Mouse (Mus musculus): ENCODE measurements around the gene Zmiz1. TPM values are rescaled to one million over a fixed set of nuclear protein-coding genes. Genes with fewer than 3 reads are reported as not detected.

The Zmiz1 gene
- polyA plus RNA-seq, 1 experiment = 99.2 TPM

GRCm38 (mm10) chr14:25527321-25527720 is 68.3 kb downstream of the Zmiz1 start:
- Histone ChIP-seq H3K27ac (ENCODE audit: insufficient read depth, low read depth, low read length) (peak overlapping the region; percentile 65), H3K4me3 (ENCODE audit: insufficient read depth, low read length) (no peak overlapping the region), H3K4me1 (ENCODE audit: control insufficient read depth, insufficient read depth, low read length) (peaks cover 70% of the 10 kb centered on the region)
- TF ChIP-seq CTCF (IDR thresholded peaks at IDR 0.05; ENCODE audit: low read depth, low read length) (no peak), POLR2A (IDR thresholded peaks at IDR 0.05; ENCODE audit: borderline replicate concordance, low read depth, low read length) (no peak)

GRCm38 (mm10) chr14:25530342-25530741 is 71.4 kb downstream of the Zmiz1 start:
- no peak for TF ChIP-seq CTCF (IDR thresholded peaks at IDR 0.05; ENCODE audit: low read depth, low read length)
- no peak for TF ChIP-seq POLR2A (IDR thresholded peaks at IDR 0.05; ENCODE audit: borderline replicate concordance, low read depth, low read length)
- Histone ChIP-seq H3K4me1 (ENCODE audit: control insufficient read depth, insufficient read depth, low read length) (peaks cover 57% of the 10 kb centered on the region), H3K4me3 (ENCODE audit: insufficient read depth, low read length) (no peak overlapping the region), H3K27ac (ENCODE audit: insufficient read depth, low read depth, low read length) (peak overlapping the region; percentile 57)

GRCm38 (mm10) chr14:25530815-25531214 is 71.8 kb downstream of the Zmiz1 start:
- H3K27ac ChIP-seq (ENCODE audit: insufficient read depth, low read depth, low read length) = peak overlapping the region; percentile 57
- H3K4me3 ChIP-seq (ENCODE audit: insufficient read depth, low read length) = no peak overlapping the region
- TF ChIP-seq POLR2A (IDR thresholded peaks at IDR 0.05; ENCODE audit: borderline replicate concordance, low read depth, low read length) (no peak), CTCF (IDR thresholded peaks at IDR 0.05; ENCODE audit: low read depth, low read length) (no peak)
- peaks cover 52% of the 10 kb centered on the region for H3K4me1 ChIP-seq (ENCODE audit: control insufficient read depth, insufficient read depth, low read length)

GRCm38 (mm10) chr14:25533010-25533409 is 74.0 kb downstream of the Zmiz1 start:
- no peak for TF ChIP-seq CTCF (IDR thresholded peaks at IDR 0.05; ENCODE audit: low read depth, low read length)
- Histone ChIP-seq H3K27ac (ENCODE audit: insufficient read depth, low read depth, low read length) (no peak overlapping the region), H3K4me1 (ENCODE audit: control insufficient read depth, insufficient read depth, low read length) (peaks cover 32% of the 10 kb centered on the region), H3K4me3 (ENCODE audit: insufficient read depth, low read length) (no peak overlapping the region)

- Histone ChIP-seq H3K4me3 (ENCODE audit: insufficient read depth, low read length) (no peak overlapping the region), H3K4me1 (ENCODE audit: control insufficient read depth, insufficient read depth, low read length) (peaks cover 28% of the 10 kb centered on the region), H3K27ac (ENCODE audit: insufficient read depth, low read depth, low read length) (no peak overlapping the region)
- TF ChIP-seq CTCF (IDR thresholded peaks at IDR 0.05; ENCODE audit: low read depth, low read length) (no peak), POLR2A (IDR thresholded peaks at IDR 0.05; ENCODE audit: borderline replicate concordance, low read depth, low read length) (no peak)
Measured at GRCm38 (mm10) chr14:25533631-25534395, 74.8 kb downstream of the Zmiz1 start.

- TF ChIP-seq POLR2A (IDR thresholded peaks at IDR 0.05; ENCODE audit: borderline replicate concordance, low read depth, low read length) (no peak), CTCF (IDR thresholded peaks at IDR 0.05; ENCODE audit: low read depth, low read length) (no peak)
- no peak overlapping the region for H3K4me3 ChIP-seq (ENCODE audit: insufficient read depth, low read length)
- peaks cover 27% of the 10 kb centered on the region for H3K4me1 ChIP-seq (ENCODE audit: control insufficient read depth, insufficient read depth, low read length)
- no peak overlapping the region for H3K27ac ChIP-seq (ENCODE audit: insufficient read depth, low read depth, low read length)
Measured at GRCm38 (mm10) chr14:25534396-25534769, 75.4 kb downstream of the Zmiz1 start.

- H3K4me1 ChIP-seq (ENCODE audit: control insufficient read depth, insufficient read depth, low read length) = peaks cover 21% of the 10 kb centered on the region
Measured at GRCm38 (mm10) chr14:25534918-25535582, 76.1 kb downstream of the Zmiz1 start.

GRCm38 (mm10) chr14:25535583-25535943 is 76.6 kb downstream of the Zmiz1 start:
- TF ChIP-seq POLR2A (IDR thresholded peaks at IDR 0.05; ENCODE audit: borderline replicate concordance, low read depth, low read length) (no peak), CTCF (IDR thresholded peaks at IDR 0.05; ENCODE audit: low read depth, low read length) (no peak)
- Histone ChIP-seq H3K4me1 (ENCODE audit: control insufficient read depth, insufficient read depth, low read length) (peaks cover 17% of the 10 kb centered on the region), H3K4me3 (ENCODE audit: insufficient read depth, low read length) (no peak overlapping the region), H3K27ac (ENCODE audit: insufficient read depth, low read depth, low read length) (no peak overlapping the region)

More at GRCm38 (mm10) chr14:25534918-25535582, 76.1 kb downstream of the Zmiz1 start:
- no peak overlapping the region for H3K27ac ChIP-seq (ENCODE audit: insufficient read depth, low read depth, low read length)
- H3K4me3 ChIP-seq (ENCODE audit: insufficient read depth, low read length) = no peak overlapping the region
- TF ChIP-seq CTCF (IDR thresholded peaks at IDR 0.05; ENCODE audit: low read depth, low read length) = no peak
- no peak for TF ChIP-seq POLR2A (IDR thresholded peaks at IDR 0.05; ENCODE audit: borderline replicate concordance, low read depth, low read length)

GRCm38 (mm10) chr14:25536476-25536875 is 77.5 kb downstream of the Zmiz1 start:
- Histone ChIP-seq H3K4me3 (ENCODE audit: insufficient read depth, low read length) (no peak overlapping the region), H3K27ac (ENCODE audit: insufficient read depth, low read depth, low read length) (no peak overlapping the region), H3K4me1 (ENCODE audit: control insufficient read depth, insufficient read depth, low read length) (peaks cover 10% of the 10 kb centered on the region; the same call in 1 of the 2 replicates)
- no peak for TF ChIP-seq POLR2A (IDR thresholded peaks at IDR 0.05; ENCODE audit: borderline replicate concordance, low read depth, low read length)
- no peak for TF ChIP-seq CTCF (IDR thresholded peaks at IDR 0.05; ENCODE audit: low read depth, low read length)

GRCm38 (mm10) chr14:25537351-25537750 is 78.4 kb downstream of the Zmiz1 start:
- H3K4me1 ChIP-seq (ENCODE audit: control insufficient read depth, insufficient read depth, low read length) = peaks cover 12% of the 10 kb centered on the region; the same call in 1 of the 2 replicates
- H3K27ac ChIP-seq (ENCODE audit: insufficient read depth, low read depth, low read length) = no peak overlapping the region
- TF ChIP-seq CTCF (IDR thresholded peaks at IDR 0.05; ENCODE audit: low read depth, low read length) = no peak
- no peak for TF ChIP-seq POLR2A (IDR thresholded peaks at IDR 0.05; ENCODE audit: borderline replicate concordance, low read depth, low read length)
- no peak overlapping the region for H3K4me3 ChIP-seq (ENCODE audit: insufficient read depth, low read length)

All from bone marrow macrophage, adult 2 months (primary cell).